Mouse (Mus musculus) heart, postnatal 14 days (tissue): ENCODE measurements around the gene Acadvl. TPM values are rescaled to one million over a fixed set of nuclear protein-coding genes. Genes with fewer than 3 reads are reported as not detected.
A peak's percentile ranks its signal among the peaks of the same experiment; 100 is the strongest.
"Not testable (repeated sequence)": the region's sequence is repeated elsewhere in the genome, so short reads cannot be mapped to it uniquely, and the experiment has no call there.

ENCODE experiments used
- DNase-seq, 2 experiments: peaks; one replicate each; pipeline ENCODE4 v3.0.0; 2021 to 2022
- intact Hi-C: fragments of 180-260 bp; cut with DNase I; formaldehyde crosslinking; loops from one replicate; pipeline ENCODE4 v1.15.1; 2025
- total RNA-seq, 2 experiments: library from RNA; stranded (reverse); gene quantifications; 2 replicates each; pipeline ENCODE4 v1.2.3; 2021

Acadvl gene
- total RNA-seq, 2 experiments from 2014 or later, result 1,350 to 1,353 TPM

GRCm38 (mm10) chr11:70029130-70029801 lies 14.1 kb upstream of the Acadvl start:
- intact Hi-C loops, result no loop called here
- peak; percentile 78 to 80 for DNase-seq

DNA sequence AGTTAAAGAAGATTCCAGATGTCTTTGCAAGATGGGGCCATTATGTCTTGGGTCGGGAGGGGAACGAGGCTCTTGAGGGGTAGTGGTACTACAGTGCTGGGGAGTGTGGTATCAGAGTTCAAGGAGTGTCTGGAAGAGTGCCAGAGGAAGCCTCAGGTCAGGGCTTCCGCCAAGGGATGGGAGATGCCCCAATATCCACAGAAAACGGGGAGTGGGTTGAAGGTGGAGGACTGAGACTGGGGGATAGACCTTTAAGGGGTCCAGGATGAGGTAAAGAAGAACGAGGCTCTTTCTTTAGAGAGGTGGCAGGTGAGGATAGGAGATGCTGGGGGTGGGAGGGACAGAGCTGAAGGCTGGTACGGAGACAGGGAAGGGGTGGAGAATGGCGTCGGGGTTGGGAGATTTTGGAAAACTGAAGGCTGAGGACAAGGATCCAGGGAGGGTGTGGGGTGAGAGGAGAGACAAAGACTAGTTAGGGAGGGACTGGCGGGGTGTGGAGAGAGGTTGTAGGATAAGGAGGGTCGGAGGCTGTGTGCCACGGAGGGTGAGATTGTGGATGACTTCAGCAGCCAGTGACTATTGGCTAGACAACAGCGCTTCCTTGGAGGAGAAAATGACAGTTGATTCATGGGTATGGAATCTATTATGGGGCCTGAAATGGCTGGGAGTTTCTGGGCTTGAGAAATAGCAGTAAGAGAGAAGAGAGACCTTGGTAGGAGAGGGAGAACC lies 13.4 kb upstream of the Acadvl start:
- intact Hi-C loops, result no loop called here
- no peak for DNase-seq

DNA sequence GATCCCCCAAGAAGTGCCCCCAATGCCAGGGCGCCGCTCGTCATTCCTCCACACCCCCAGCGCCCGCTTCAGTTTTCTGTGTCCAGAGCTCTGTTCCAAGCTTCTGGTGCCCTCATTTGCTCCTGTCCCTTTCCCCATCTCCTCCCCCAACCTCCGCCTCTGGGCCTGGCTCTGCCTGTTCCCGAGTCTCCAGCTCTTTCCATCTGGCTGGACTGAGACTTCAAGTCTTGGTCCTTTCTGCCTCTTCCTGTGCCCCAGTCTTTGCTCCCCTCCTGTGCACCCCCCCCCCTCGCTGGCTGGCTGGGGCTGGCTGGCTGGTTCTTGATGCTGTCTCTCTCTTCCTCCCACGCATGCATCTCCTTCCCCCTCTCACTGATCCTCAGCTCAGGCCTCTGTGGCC lies 12.2 kb upstream of the Acadvl start:
- intact Hi-C loops, result no loop called here
- DNase-seq, result peak; percentile 41 to 44

DNA sequence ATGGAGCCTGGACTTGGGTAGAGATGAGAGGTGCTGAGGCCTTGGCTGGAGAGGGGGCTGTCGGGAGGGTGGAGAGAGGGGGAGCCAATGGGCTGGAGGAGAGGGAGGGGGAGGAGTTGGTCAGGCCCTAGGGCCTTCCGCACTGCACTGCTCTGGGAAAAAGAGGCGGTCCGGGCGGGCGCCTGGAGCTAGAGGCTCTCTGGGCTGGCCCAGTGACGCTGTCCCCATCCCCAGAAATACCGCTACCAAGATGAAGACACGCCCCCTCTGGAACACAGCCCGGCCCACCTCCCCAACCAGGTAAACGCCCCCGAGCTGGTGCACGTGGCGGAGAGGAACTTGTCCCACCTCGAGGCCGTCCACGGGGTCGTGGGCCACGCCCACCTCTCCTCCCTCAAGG lies 11.5 kb upstream of the Acadvl start:
- peak; percentile 59 to 69 for DNase-seq
- intact Hi-C loops, result no loop called here

DNA sequence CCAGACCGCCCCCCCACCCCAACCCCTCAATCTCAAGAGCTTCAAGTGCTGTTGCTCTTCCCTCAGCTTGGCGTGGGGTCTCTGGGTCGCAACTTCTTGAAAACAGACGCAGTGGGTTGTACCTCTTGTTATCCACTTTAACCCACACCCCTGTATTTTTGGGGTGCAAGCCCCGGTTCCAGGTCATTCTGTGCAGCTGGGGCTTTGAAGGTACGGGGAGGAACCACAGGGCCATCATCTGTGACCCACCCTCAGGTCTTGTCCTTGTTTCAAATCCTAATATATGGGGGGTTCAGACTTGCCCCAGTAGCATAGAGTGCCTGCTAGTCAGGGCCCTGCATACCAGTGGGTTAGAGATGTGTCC lies 8.9 kb upstream of the Acadvl start:
- no peak for DNase-seq
- intact Hi-C loops, result no loop called here

- no peak for DNase-seq
- intact Hi-C loops, result no loop called here
Observed at GRCm38 (mm10) chr11:70023481-70024150, 8.4 kb upstream of the Acadvl start.

DNA sequence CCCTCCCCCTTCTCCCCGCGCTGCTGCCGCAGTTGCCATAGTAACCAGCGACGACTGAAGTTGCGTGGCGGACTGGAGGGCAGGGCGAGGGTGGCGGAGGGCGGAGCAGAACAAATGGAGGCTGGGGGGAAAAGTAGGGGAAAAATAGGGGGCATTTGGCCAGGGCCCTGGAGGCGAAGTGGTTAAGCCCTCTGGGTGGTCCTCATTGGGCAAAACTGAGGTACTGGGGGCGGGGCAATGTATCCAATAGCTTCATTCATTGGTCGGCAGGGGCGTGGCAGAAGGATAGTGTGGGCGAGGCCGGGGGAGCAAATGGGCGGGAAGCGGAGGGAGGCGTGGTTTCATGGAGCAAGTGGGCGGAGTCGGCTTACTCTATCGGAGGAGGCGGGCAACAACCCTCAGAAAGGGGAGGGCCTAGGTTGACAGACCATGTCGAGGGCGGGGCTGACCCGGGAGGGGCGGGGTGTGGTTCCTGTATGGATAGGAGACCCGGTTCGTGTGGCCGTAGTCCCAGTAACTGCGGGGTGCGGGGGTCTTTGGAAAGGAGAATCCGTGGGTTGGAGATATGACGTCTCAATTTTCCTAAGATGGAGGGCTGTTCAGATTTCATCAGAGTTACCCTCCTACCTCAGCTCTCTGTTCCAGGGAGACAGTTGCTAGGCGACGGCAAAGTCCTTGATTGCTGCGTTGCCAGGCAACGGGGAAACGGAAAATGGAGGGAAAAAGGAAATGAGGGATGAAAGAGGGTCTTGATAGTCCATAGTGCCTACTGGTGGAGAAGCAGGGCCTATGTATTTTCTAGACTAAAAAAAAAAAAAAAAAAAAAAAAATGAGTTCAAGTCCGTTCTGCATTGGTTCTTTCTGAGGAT lies 6.3 kb upstream of the Acadvl start:
- intact Hi-C loops, result no loop called here
- peak; percentile 89 to 95 for DNase-seq

- intact Hi-C loops, result no loop called here
Observed at GRCm38 (mm10) chr11:70020731-70021263, 5.6 kb upstream of the Acadvl start.

DNA sequence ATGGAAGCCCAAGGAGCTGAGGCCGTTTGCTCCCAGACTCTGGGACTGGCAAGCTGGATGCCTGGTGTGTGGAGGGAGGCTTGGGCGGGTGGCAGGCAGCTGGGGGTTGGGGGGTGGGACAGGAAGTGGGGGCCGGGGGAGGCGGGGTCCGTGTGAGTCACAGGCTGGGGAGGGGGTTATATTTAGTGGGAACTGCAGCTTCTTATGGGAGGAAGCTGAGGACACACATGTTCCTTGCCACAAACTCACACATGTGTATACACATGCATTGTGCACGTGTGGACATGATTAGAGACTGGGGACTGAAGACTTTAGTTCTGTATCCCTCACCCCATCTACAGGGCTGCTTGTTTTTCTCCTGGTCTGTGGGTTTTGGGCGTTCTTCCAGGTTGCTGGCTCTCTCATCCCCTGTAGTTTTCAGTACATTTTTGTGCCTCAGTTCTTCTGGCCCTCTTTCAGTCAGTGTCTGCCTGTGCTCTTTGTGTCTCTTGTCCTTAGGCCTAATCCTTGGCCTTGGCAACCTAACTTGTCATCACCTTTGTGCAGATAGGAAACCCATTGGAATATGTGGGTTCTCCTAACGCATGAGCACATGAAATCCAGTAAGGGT lies 4.9 kb upstream of the Acadvl start:
- intact Hi-C loops, result no loop called here

More at GRCm38 (mm10) chr11:70020731-70021263, 5.6 kb upstream of the Acadvl start:
- DNase-seq, result peak; percentile 69 to 78

GRCm38 (mm10) chr11:70019495-70020021 lies 4.3 kb upstream of the Acadvl start:
- intact Hi-C loops, result no loop called here
- no peak for DNase-seq

More for the DNA sequence above, 4.9 kb upstream of the Acadvl start:
- no peak for DNase-seq

DNA sequence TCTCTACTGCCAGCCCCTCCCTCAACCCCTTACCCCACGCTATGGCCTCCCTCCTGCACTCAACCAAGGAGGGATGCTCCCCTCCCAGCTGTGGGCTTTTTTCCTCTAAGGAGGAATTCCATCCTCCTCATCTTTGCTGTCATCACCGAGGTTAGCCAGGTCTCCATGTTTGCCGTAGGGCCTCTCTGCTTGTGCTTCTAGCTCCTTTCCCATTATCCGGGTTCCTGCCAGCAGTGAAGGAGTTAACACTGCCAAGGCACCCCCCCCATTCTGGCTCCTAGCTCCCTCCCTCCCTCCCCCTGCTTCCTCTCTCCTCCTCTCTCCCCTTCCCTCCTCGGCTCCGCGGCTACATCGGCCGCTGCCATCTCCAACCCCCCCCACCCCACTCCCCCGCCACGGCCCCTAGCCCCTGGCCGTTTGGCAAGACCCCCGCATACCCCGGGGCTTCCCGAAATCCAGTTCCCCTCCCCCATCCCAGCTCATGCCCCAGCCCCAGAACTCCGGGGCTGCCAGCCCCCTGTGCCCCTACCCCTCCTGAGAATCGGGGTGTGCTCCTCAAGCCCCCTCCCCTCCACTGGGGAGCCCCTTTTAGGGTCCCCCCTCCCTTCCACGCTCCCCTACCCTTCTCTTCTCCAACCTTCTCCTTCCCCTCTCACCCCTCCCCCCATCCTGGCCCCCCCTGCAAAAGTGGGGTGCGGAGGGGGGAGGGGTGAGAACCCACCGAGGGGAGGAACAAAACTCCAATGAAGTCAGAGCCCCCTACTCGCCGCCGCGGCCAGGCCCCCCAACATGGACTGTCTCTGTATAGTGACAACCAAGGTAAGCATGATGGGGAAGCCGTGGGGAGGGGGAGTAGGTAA lies 3.1 kb upstream of the Acadvl start:
- DNase-seq, result peak in 1 of 2 experiments; percentile 63
- intact Hi-C loops, result no loop called here

DNA sequence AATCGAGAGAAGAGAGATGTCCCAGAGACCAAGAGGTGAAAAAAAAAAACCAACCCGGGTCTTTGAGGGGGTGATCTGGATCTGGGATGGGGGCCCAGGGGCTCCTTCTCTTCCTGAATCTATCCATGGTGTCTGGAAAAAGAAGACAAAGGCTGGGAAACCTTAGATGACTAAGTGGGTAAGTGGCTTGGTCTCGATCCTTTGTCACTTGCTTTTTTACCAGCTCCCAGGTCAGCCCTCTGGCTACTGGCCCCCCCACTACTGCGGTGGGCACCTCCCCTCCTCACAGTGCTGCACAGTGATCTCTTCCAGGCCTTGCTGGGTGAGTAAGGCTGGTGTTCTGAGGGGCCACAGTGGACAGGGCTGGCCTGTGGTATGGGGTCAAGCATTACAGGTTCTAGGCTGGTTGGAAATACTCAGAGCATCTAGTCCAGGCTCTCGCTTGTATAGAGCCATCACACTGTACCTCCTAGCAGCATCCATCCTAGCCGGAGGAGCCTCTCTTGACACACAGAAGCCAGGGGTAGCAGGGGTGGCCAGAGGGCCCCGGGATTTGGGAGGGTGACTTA lies 2.1 kb upstream of the Acadvl start:
- intact Hi-C loops, result no loop called here
- DNase-seq, result no peak

DNA sequence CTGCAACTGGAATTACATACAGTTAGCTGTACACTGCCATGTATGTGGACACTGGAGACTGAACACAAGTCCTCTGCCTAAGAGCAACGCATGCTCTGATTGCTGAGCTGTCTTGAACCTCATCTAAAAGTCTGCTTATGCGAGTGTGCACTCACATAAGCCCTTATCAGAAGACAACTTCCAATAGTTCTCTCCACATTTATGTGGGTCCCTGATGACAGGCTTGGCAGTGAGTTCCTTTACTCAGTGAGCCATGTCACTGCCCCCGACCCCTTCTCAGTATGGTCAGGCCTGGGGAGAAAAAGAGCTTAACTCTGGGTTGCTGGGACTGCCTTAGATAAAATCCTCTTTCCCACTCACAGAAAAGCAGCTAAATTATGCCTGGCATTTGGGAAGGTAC lies 1.5 kb upstream of the Acadvl start, which contains the start of gene Dlg4:
Gene Dlg4 (plus strand): TSS at position 274 of the 400 bp plus-strand sequence.
- intact Hi-C loops, result no loop called here
- no peak for DNase-seq

DNA sequence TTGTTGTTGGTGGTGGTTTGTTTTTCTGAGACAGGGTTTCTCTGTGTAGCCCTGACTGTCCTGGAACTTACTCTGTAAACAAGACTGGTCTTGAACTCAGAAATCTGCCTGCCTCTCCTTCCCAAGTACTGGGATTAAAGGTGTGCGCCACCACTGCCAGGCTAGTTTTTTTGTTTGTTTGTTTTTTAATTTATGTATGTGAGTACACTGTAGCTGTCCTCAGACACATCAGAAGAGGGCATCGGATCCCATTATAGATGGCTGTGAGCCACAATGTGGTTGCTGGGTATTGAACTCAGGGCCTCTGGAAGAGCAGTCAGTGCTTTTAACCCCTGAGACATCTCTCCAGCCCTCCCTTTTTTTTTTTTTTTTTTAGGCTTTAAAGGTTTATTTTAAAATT lies 966 bp upstream of the Acadvl start:
- intact Hi-C loops, DNase-seq: not testable (repeated sequence)

- DNase-seq, result no peak
- intact Hi-C loops, result no loop called here
Observed at GRCm38 (mm10) chr11:70015677-70016076, 466 bp upstream of the Acadvl start.

DNA sequence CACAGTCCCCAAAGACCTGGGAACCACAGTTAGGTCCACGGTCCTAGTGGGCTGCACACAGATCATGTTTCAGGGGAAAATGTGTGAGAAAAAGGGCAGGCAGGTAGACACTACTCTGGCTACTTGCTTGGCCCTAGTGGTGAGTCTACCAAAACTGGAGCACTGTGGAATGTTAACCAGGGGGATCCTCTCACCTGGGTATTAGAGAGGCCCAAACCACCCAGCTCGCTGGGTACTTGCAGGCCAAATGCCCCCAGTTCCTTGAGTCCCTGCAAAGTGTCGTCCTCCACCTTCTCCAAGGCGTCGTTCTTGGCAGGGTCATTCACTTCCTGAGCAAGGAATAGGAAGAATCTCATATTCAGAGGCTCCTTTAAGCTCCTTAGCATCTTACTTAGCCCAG lies 1.2 kb downstream of the Acadvl start:
- intact Hi-C loops, result no loop called here
- no peak for DNase-seq

- no peak for DNase-seq
- intact Hi-C loops, result no loop called here
Observed at GRCm38 (mm10) chr11:70013408-70013807, 1.8 kb downstream of the Acadvl start.

GRCm38 (mm10) chr11:70012931-70013330 lies 2.3 kb downstream of the Acadvl start:
- intact Hi-C loops, result no loop called here
- DNase-seq, result no peak
